Mouse (Mus musculus) hindbrain, embryonic 14.5 days (tissue): ENCODE data around the gene Mex3d. TPM values are rescaled to one million over a fixed set of nuclear protein-coding genes. Genes with fewer than 3 reads are reported as not detected.

Experiments used
- ATAC-seq: fragments of 200-750 bp; cut with Nextera tagmentation; 2 replicates; pipeline ENCODE4 v1.8.0; 2017; ENCODE audit warnings: moderate number of reproducible peaks, mild to moderate bottlenecking, moderate TSS enrichment, moderate library complexity; ENCODE audit not compliant: low FRiP score
- DNase-seq: peaks from one replicate; pipeline ENCODE4 v3.0.0-alpha.2; 2015; ENCODE audit warnings: low spot score
- H3K27ac ChIP-seq: fragments of 300-500 bp; sonication (generic); 2 replicates; pipeline ENCODE4 v1.5.1; 2014; ENCODE audit warnings: mild to moderate bottlenecking, moderate library complexity
- H3K27me3 ChIP-seq: fragments of 300-500 bp; sonication (generic); 2 replicates; pipeline ENCODE4 v1.6.1; 2014; ENCODE audit warnings: mild to moderate bottlenecking, low read length, mixed read lengths; ENCODE audit not compliant: control insufficient read depth, insufficient read depth
- H3K36me3 ChIP-seq: fragments of 300-500 bp; sonication (generic); replicated peaks from 2 replicates; pipeline ENCODE4 v1.6.1; 2014; ENCODE audit not compliant: control insufficient read depth, insufficient read depth
- H3K4me1 ChIP-seq: fragments of 300-500 bp; sonication (generic); replicated peaks from 2 replicates; pipeline ENCODE4 v1.6.1; 2014; ENCODE audit warnings: antibody characterized with exemption, low read length, mixed read lengths; ENCODE audit not compliant: control insufficient read depth, insufficient read depth
- H3K4me2 ChIP-seq: fragments of 300-500 bp; sonication (generic); replicated peaks from 2 replicates; pipeline ENCODE4 v1.6.1; 2014; ENCODE audit warnings: mild to moderate bottlenecking, moderate library complexity
- H3K4me3 ChIP-seq: fragments of 300-500 bp; sonication (generic); replicated peaks from 2 replicates; pipeline ENCODE4 v1.5.1; 2014; ENCODE audit warnings: mild to moderate bottlenecking, low read length
- H3K9ac ChIP-seq: fragments of 300-500 bp; sonication (generic); 2 replicates; pipeline ENCODE4 v1.6.1; 2014
- H3K9me3 ChIP-seq: fragments of 300-500 bp; sonication (generic); 2 replicates; pipeline ENCODE4 v1.6.1; 2016; ENCODE audit warnings: low read length; ENCODE audit not compliant: control insufficient read depth
- WGBS: fragments of 180-500 bp; shearing (Covaris S2); extraction: QIAGEN DNeasy Blood & Tissue Kit; methylation state at CpG from one replicate; pipeline ENCODE4 v1.1.7; 2014; 5-methylcytosine and 5-hydroxymethylcytosine counted together
- polyA plus RNA-seq: library from polyadenylated mRNA; unstranded; fragments of >200 nt; fragmentation: Nextera tagmentation; extraction: Ambion mirVana; gene quantifications from 2 replicates; pipeline ENCODE4 v1.2.1, GENCODE M21; 2014

The Mex3d gene
- polyA plus RNA-seq, 1 experiment from 2014 or later: 12.3 TPM

DNA sequence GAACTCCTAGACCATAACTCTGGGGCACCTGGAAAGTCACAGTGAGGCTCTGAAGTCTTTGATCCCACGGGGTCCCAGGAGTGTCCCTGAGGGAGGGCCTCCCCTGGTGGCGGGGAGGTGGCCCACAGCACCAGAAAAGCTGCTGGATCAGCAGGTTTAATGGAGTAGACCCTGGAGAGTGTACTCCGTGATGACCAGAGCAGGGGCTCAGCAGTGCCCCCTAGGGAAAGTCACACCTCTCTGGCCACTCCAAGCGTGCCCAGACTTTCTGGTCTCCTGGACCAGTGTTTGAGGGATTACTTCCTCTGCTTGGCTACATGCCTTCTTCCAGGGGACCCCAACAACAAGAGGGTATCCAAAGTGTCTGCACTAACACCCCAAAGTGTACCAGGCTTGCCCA lies 4.0 kb downstream of the Mex3d start:
- Histone ChIP-seq H3K27ac (no peak overlapping the region), H3K36me3 (peaks cover 56% of the 10 kb centered on the region), H3K9me3 (no peaks in the 10 kb centered on the region), H3K4me1 (peaks cover 30% of the 10 kb centered on the region), H3K4me3 (peak overlapping the region; percentile 98), H3K4me2 (peak overlapping the region; percentile 96), H3K9ac (peak overlapping the region; percentile 99; the same call in 1 of the 2 replicates), H3K27me3 (no peaks in the 10 kb centered on the region)
- DNase-seq (no peak), ATAC-seq (no peak)
- 58% methylated on average over 4 of the region's 4 CpGs for WGBS

- ATAC-seq: no peak
These were observed 4.7 kb downstream of the Mex3d start for GRCm38 (mm10) chr10:80382641-80383365.

GRCm38 (mm10) chr10:80377716-80378115 lies 9.7 kb downstream of the Mex3d start:
- 51% methylated on average over 10 of the region's 10 CpGs for WGBS
- no peak for DNase-seq
- ATAC-seq: no peak

More at GRCm38 (mm10) chr10:80382641-80383365, 4.7 kb downstream of the Mex3d start:
- 79% methylated on average over 7 of the region's 7 CpGs for WGBS
- Histone ChIP-seq H3K36me3 (peaks cover 56% of the 10 kb centered on the region), H3K27me3 (no peaks in the 10 kb centered on the region), H3K9me3 (no peaks in the 10 kb centered on the region), H3K4me3 (peak overlapping the region; percentile 98), H3K4me2 (peak overlapping the region; percentile 96), H3K9ac (peak overlapping the region; percentile 99; the same call in 1 of the 2 replicates), H3K27ac (no peak overlapping the region), H3K4me1 (peaks cover 24% of the 10 kb centered on the region)
- no peak for DNase-seq

DNA sequence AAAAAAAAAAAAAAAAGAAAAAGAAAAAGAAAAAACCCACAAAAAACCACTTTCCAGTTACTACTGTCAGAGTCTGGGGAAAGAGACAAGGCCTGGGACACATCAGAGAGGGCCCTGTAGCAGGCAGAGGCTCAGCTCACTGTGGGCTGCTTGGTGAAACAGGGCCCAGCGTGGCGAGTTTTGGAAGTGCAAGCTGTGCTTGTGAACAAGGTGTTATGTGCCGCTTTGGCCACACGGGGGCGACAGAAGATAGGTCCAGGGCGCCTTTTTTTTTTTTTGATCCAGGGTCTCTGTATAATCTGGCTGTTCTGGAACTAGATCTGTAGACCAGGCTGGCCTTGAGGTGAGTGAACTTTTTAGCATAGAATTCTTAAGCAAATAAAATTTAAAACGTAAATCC lies 11.3 kb downstream of the Mex3d start:
- Histone ChIP-seq H3K4me2 (no peak overlapping the region), H3K4me1 (peaks cover 7% of the 10 kb centered on the region), H3K27ac (no peak overlapping the region), H3K9ac (no peak overlapping the region), H3K36me3 (peaks cover 18% of the 10 kb centered on the region), H3K27me3 (no peaks in the 10 kb centered on the region), H3K4me3 (no peak overlapping the region), H3K9me3 (no peaks in the 10 kb centered on the region)
- DNase-seq (peak; percentile 98), ATAC-seq (no peak)
- 2% methylated on average over 7 of the region's 7 CpGs for WGBS

More at GRCm38 (mm10) chr10:80377716-80378115, 9.7 kb downstream of the Mex3d start:
- Histone ChIP-seq H3K4me2 (no peak overlapping the region), H3K9me3 (no peaks in the 10 kb centered on the region), H3K9ac (no peak overlapping the region), H3K27ac (no peak overlapping the region), H3K36me3 (peaks cover 33% of the 10 kb centered on the region), H3K4me3 (no peak overlapping the region), H3K4me1 (0 out of 2 replicates have a peak, but pooled peaks cover under 1% of the 10 kb centered on the region), H3K27me3 (no peaks in the 10 kb centered on the region)

- H3K27me3 ChIP-seq: no peaks in the 10 kb centered on the region
These were observed 13.4 kb downstream of the Mex3d start for GRCm38 (mm10) chr10:80374063-80374462.

GRCm38 (mm10) chr10:80372706-80373105 lies 14.8 kb downstream of the Mex3d start:
- DNase-seq (no peak), ATAC-seq (no peak)
- H3K9ac ChIP-seq: no peak overlapping the region
- no peaks in the 10 kb centered on the region for H3K27me3 ChIP-seq
- WGBS: 78% methylated on average over 6 of the region's 6 CpGs
- peaks cover 10% of the 10 kb centered on the region for H3K4me1 ChIP-seq
- H3K4me2 ChIP-seq: no peak overlapping the region
- no peaks in the 10 kb centered on the region for H3K36me3 ChIP-seq
- no peaks in the 10 kb centered on the region for H3K9me3 ChIP-seq
- no peak overlapping the region for H3K4me3 ChIP-seq
- no peak overlapping the region for H3K27ac ChIP-seq

More at GRCm38 (mm10) chr10:80374063-80374462, 13.4 kb downstream of the Mex3d start:
- no peak overlapping the region for H3K4me2 ChIP-seq
- peaks cover 10% of the 10 kb centered on the region for H3K4me1 ChIP-seq
- H3K9ac ChIP-seq: no peak overlapping the region
- ATAC-seq: no peak
- H3K4me3 ChIP-seq: no peak overlapping the region
- WGBS: 17% methylated on average over 6 of the region's 6 CpGs
- no peak for DNase-seq
- H3K9me3 ChIP-seq: no peaks in the 10 kb centered on the region
- H3K27ac ChIP-seq: no peak overlapping the region
- no peaks in the 10 kb centered on the region; the same call in 1 of the 2 replicates for H3K36me3 ChIP-seq

DNA sequence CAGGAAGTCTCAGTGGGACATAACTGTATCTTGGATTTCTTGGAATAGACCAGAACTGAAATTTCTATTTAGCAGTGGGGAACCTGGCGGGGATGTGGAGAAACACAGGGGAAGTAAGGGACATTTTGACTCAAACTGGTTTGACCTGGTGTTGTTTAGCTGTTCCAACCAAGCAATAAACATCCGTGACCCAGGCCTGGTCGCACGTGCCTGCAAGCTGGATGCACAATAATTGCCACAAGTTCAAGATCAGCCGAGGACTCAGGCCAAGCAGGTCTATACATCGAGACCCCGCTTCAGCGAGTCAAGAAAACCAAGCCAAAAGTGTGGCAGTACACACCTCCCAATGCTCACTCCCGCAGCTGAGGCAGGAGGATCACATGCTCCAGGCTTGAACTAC lies 15.5 kb downstream of the Mex3d start:
- 56% methylated on average over 9 of the region's 9 CpGs for WGBS

GRCm38 (mm10) chr10:80371411-80371966 lies 16.0 kb downstream of the Mex3d start:
- WGBS: 4% methylated on average over 12 of the region's 12 CpGs
- H3K4me3 ChIP-seq: peak overlapping the region; percentile 15
- H3K4me1 ChIP-seq: peaks cover 10% of the 10 kb centered on the region
- H3K9ac ChIP-seq: peak overlapping the region; percentile 49
- ATAC-seq (peak; percentile 78), DNase-seq (peak; percentile 55)
- peak overlapping the region; percentile 43 for H3K4me2 ChIP-seq
- no peaks in the 10 kb centered on the region for H3K36me3 ChIP-seq
- no peaks in the 10 kb centered on the region for H3K9me3 ChIP-seq
- H3K27ac ChIP-seq: 0 out of 2 replicates have a peak overlapping the region, but pooled peaks have one; percentile 43
- H3K27me3 ChIP-seq: no peaks in the 10 kb centered on the region

More for the DNA sequence above, 15.5 kb downstream of the Mex3d start:
- peak overlapping the region; percentile 15 for H3K4me3 ChIP-seq
- peak overlapping the region; percentile 43 for H3K4me2 ChIP-seq
- 0 out of 2 replicates have a peak overlapping the region, but pooled peaks have one; percentile 43 for H3K27ac ChIP-seq
- peaks cover 10% of the 10 kb centered on the region for H3K4me1 ChIP-seq
- no peak for DNase-seq
- H3K27me3 ChIP-seq: no peaks in the 10 kb centered on the region
- H3K9ac ChIP-seq: peak overlapping the region; percentile 49
- H3K36me3 ChIP-seq: no peaks in the 10 kb centered on the region
- no peaks in the 10 kb centered on the region for H3K9me3 ChIP-seq
- ATAC-seq: no peak

GRCm38 (mm10) chr10:80369995-80370747 lies 17.3 kb downstream of the Mex3d start:
- Histone ChIP-seq H3K4me1 (peaks cover 10% of the 10 kb centered on the region), H3K4me2 (no peak overlapping the region), H3K9ac (no peak overlapping the region), H3K9me3 (no peaks in the 10 kb centered on the region), H3K4me3 (no peak overlapping the region), H3K27me3 (no peaks in the 10 kb centered on the region), H3K27ac (no peak overlapping the region), H3K36me3 (no peaks in the 10 kb centered on the region)
- 81% methylated on average over 21 of the region's 21 CpGs for WGBS
- ATAC-seq (no peak), DNase-seq (no peak)
